Mouse (Mus musculus) cerebellum, adult 9-11 months (tissue): ENCODE data around the gene Bud23.
"Not testable (repeated sequence)": the region's sequence is repeated elsewhere in the genome, so short reads cannot be mapped to it uniquely, and the experiment has no call there.

Experiments used
- DNase-seq: peaks from one replicate; pipeline ENCODE4 v3.0.0; 2022

Bud23 gene

GRCm38 (mm10) chr5:135070448-135070847 lies 5.7 kb upstream of the Bud23 start:
- no peak for DNase-seq

DNA sequence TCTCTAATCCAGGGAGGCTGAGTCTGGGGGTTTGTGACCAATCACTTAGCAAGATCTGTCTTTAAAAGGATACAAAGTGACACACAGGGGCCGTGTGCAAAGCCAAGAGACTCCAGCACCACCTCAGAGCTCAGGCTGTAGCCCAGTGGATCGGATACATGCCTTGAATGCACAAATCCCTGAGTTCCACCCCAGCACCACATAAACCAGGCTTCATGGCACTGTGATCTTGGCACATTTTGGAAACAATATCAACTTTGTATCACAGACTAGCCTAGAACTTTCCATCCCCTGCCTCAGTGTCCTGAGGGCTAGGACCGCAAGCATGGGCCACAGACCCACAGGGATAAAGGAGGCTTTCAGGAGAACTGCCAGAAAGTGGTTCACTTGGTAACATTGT lies 1.2 kb upstream of the Bud23 start:
- no peak for DNase-seq

DNA sequence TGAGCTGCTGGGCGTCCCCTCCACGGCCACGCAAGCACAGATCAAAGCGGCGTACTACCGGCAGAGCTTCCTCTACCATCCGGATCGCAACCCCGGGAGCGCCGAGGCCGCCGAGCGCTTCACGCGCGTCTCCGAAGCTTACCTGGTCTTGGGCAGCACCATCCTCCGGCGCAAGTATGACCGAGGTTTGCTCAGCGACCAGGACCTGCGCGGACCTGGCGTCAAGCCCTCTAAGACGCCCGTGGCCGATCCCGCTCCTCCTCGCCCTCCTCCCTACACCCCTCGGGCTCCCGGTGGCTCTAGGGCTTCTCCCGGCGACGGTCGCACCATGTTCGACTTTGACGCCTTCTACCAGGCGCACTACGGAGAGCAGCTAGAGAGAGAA lies 385 bp downstream of the Bud23 start:
- DNase-seq, result no peak

- DNase-seq, result peak; percentile 98
These were observed 954 bp downstream of the Bud23 start, which contains the start of gene Dnajc30 for GRCm38 (mm10) chr5:135063629-135064381. Dnajc30 (plus strand) TSS chr5:135064202.

- no peak for DNase-seq
These were observed 11.4 kb downstream of the Bud23 start for GRCm38 (mm10) chr5:135053356-135053755.

DNA sequence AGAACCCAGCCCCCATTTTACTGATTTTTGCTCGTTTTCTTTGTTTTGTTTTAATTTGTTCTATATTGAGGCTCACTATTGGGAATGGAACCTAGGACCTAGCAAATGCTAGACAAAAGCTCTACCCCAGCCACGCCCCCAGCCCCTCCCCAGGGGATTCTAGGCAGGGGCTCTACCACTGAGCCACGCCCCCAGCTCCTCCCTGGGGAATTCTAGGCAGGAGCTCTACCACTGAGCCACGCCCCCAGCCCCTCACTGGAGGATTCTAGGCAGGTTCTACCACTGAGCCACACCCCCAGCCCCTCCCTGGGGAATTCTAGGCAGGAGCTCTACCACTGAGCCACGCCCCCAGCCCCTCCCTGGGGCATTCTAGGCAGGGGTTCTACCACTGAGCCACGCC lies 15.5 kb downstream of the Bud23 start:
- not testable (repeated sequence) for DNase-seq

DNA sequence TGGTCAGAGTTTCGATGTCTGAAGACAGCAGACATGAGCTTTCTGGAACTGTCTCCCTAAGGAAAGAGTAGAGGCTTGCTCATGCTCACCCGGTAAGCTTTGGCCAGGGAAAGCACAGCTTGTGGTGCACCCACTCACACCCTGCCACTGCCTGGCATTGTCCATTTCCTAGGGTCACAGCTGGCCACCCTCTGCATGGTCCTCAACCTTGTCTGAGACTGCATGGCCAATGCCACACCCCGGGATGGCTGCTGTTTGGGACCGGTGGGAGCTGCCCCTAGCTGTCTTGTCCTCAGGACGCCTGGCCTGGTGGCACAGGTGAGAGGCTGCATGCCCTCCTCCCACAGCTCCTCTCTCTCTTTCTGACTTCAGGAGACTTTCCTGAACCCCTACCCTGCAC lies 16.2 kb downstream of the Bud23 start:
- no peak for DNase-seq

DNA sequence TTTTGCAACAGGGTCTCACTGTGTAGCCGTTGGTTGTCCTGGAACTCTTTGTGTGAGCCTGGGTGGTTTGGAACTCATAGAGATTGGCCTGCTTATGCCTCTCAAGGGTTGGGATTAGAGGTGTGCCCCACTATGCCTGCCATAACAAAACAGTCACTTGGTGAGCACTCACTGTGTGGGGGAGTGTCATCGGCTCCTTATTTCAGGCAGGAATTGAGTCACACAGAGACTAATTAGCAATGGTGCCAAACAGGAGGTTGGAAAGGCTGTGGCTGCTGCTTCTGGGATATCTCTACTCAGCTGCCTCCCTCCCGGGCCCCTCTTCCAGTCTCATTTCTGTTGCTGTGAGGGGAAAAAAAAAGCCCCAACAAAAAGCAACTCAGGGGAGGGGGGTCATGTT lies 20.2 kb downstream of the Bud23 start:
- no peak for DNase-seq

GRCm38 (mm10) chr5:135042105-135042788 lies 22.5 kb downstream of the Bud23 start:
- DNase-seq, result no peak

DNA sequence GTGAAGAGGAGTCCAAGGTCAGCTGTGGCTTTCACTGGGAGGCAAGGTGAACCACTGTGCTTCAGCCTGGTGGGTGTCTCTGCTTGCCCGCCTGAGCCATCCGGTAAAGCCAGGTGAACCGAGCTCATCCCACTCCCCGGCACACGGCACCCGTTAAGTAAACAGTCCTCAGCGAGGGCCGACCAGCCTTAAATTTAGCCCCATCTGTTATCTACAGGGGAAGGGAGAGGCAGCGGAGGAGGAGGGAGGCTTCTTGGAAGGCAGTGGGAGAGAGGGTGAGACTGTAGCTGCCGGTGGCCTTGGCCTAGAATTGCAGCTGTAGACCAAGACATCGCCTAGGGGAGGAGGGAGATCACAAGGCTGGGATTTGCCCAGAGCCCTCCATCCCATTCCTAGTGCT lies 24.0 kb downstream of the Bud23 start:
- no peak for DNase-seq

DNA sequence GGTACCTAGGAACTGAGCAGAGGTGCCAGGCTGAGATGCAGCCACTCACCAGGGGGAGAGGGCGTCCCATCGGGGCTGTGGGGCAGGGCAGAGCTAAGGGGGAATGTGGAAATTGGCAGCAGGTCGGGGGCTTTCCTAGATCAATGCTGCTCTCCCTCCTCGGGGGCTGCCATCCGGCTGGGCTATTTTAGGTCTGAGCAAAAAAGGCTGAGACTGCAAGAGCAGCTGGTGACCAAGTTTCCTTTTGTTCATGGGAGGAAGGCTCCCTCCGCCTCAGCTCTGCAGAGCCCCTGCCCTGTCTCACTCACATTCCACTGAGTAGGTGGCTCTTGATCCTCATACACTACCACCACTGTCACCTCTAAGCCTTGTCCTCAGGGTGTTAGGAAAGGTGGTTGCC lies 24.7 kb downstream of the Bud23 start:
- no peak for DNase-seq

DNA sequence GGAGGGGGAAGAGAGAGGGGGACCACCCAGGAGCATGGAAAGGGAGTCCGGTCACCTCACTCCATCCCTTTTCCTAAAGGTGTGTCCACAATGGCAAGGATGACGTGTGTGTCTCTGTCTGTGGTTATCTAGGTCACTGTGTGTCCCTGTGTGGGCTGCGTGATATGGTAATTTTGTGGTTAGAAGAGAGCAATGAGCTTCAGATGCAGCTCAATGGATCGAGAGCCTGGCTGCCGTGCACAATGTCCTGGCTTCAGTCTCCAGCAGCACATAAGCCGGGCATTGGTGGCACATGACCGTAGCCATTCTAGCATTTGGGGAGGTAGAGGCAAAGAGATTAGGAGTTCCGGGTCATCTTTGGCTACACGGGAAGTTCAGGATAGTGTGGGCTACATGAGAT lies 25.2 kb downstream of the Bud23 start:
- no peak for DNase-seq

- no peak for DNase-seq
These were observed 26.8 kb downstream of the Bud23 start for GRCm38 (mm10) chr5:135037946-135038345.

- DNase-seq, result no peak
These were observed 29.0 kb downstream of the Bud23 start for GRCm38 (mm10) chr5:135035608-135036359.

DNA sequence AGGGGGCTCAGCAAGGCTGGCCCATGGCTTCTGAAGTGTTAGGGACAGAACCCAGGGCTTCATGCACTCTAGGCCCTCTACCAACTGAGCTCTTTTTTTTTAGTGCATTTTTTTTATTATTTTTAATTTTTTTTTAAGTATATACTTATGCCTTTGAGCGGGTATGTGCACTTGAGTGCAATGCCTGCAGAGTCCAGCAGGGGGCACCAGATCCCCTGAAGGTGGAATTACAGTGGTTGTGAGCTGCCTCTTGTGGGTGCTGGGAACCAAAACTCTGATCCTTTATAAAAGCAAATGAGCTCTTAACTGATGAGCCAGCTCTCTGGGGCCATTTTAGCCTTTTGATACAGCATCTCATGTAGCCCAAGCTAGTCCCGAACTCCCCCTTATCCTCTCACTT lies 30.2 kb downstream of the Bud23 start:
- no peak for DNase-seq

DNA sequence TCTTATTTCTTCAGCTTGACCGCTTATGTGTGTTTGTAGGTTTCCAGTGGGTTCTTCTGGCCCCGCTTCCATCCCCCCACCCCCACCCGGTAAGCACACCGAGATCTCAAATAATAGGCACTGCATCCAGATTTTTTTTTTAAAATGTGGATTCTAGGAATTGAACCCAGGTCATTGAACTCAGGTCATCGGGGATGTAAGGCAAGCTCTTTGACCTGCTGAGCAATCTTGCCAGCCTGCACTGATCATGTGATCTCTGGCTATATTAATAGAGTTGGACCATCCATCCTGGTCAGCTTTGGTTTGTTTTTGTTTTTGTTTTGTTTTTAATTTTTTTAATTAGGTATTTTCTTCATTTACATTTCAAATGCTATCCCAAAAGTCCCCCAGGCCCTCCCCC lies 32.2 kb downstream of the Bud23 start:
- DNase-seq, result no peak

DNA sequence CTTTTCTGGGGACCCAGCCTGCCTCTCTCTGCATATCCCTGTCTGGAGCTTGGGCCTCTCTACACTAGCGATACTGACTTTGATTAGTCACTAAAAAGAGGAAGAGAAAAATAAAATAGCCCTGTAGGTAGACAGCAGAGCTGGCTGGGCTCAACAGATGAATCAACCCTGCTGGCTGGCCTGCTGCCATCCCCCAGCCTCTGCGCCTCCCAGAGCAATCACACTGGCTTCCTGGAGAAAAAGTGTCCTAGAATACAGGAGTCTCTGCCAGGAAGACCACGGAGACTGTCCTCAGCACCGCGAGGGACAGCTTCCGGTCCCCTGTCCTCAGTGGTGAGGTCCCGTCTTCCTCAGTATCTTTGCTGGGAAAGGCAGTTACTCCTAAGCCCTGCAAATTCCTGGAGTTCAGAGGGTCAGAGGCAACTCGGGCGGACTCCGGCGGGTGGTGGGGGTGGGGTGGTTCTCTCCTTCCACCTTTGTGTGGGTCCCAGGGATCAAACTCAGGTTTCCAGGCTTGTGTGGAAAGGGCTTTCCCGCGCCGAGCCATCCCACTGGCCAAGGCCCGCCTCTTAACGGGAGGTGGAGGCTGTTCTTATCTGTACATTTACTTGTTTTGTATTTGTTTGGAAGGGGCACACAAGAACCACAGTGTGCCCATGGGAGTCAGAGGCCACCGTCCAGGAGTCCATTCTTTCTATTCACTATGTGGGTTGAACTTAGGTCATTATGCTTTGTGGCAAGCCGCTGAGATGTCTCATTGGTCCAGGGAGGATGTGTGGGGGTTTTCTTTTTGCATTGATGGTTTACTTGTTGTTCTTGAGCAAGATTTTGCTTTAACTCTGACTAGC lies 35.5 kb downstream of the Bud23 start:
- DNase-seq, result peak; percentile 70

DNA sequence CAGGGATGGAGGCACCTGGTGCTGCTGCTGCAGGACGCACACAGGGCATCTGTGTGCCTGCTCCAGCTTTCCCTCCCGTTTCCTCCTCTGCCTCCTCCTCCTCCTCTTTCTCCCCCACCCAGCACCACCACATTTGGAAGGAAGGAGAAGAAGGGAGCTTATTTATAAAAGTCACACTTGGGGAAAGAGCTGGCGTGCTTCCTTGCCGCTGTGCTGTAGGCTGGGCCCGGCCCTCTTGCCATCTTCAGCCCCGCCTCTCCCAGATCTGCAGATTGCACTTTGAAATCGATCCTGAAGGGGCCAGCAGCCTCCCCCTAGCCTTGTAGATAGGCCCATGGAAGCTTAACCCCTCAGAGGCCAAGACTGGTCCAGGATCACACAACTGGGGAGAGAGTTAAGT lies 38.9 kb downstream of the Bud23 start:
- DNase-seq, result no peak

GRCm38 (mm10) chr5:135024665-135025224 lies 40.0 kb downstream of the Bud23 start:
- DNase-seq, result no peak

DNA sequence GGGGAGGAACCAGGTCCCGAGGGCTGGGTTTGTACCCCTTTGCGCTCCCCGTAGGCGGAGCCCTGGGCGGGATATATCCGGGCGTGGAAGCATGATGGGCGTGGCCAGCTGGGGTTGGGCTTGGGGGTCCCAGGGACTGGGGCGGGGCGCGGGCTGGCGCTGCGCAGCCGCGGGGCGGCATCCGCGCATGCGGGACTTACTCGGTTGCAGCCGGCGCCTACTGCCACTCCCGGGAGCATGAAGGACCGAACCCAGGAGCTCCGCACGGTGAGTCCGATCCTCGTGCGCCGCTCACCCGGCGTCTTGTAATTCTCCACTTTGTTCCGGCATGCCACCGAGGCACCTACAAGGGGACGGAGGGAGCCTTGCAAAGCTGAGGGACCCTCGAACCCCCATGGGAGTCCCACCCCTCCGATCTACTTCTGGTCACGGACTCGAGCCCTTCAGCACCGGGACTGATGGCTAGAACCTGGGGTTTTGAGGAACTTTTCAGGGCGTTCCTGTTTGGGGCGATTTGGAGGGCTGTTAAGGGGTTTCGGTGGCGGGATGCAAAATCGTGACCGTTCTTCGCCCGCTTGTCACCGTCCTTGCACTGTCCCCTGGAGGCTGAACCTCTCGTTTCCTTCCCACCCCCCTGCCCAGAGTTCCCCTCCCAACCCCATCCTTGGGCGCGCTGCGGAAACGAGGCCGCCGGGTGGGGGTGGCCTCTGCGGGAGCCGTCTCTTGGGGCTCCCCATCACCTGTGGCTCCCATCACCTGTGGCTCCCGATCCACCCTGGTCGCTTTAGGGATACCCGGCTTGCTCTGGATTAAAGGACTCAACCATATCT lies 41.2 kb downstream of the Bud23 start, which contains the start of gene Stx1a:
Gene Stx1a (plus strand): TSS at position 139 of the 830 bp plus-strand sequence.
- peak; percentile 63 for DNase-seq

GRCm38 (mm10) chr5:135021814-135022213 lies 42.9 kb downstream of the Bud23 start:
- DNase-seq, result peak; percentile 92
